Mouse (Mus musculus): ENCODE data around the gene Ptprg. TPM values are rescaled to one million over a fixed set of nuclear protein-coding genes. Genes with fewer than 3 reads are reported as not detected.
"Not testable (repeated sequence)": the region's sequence is repeated elsewhere in the genome, so short reads cannot be mapped to it uniquely, and the experiment has no call there.

The Ptprg gene
- total and polyA plus RNA-seq, 3 experiments, result not detected

DNA sequence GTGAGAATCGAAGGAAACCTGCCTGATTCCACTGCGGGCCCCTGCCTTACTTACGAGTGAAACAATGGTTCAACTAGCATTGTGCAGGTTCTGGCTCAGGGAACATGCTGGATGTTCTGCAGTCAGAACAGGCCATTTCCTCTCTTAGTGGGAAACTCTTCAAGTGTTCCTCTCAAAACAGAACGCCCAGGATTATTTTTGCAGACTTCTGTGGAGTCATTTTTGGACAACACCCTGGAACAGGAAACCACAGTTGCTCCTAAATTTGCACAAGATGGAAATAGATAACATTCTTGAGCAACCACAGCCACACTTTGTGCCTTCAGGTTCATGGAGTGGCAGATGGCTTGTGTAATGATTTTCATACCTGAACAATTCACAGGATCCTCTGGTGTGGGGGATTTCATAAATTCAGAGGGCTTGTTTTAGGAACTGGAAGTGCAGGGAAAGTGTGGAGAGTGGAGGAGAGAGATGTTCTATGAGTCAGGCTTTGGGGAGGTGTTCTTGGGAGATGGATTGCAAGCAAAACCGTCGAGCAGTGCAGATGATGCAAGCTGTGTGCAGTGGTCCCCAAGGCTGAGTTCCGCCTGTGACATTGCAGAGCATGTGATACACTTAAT lies 257.9 kb downstream of the Ptprg start:
- Histone ChIP-seq H3K9me3 (replicated peaks; ENCODE audit: insufficient read depth, low read length) (no peaks in the 10 kb centered on the region), H3K9ac (ENCODE audit: control insufficient read depth, low read depth, low read length, poor library complexity, severe bottlenecking) (no peak overlapping the region), H3K79me2 (ENCODE audit: control insufficient read depth, insufficient read depth, low read length, poor library complexity) (no peaks in the 10 kb centered on the region), H3K4me1 (ENCODE audit: control insufficient read depth in 1 of 2, insufficient read depth in 2 of 2, low read length in 2 of 2) (no peaks in the 10 kb centered on the region), H3K27me3 (ENCODE audit: control insufficient read depth in 1 of 2, insufficient read depth in 2 of 2, low read length in 2 of 2) (no peaks in the 10 kb centered on the region), H3K4me3 (ENCODE audit: control insufficient read depth in 1 of 2, insufficient read depth in 1 of 2, low read depth in 2 of 2, low read length in 2 of 2) (no peak overlapping the region), H3K27ac (ENCODE audit: control insufficient read depth, low read depth, low read length) (no peak overlapping the region), H3K36me3 (ENCODE audit: control insufficient read depth in 1 of 2, insufficient read depth in 2 of 2, low read length in 2 of 2) (no peaks in the 10 kb centered on the region)
- TF ChIP-seq UBTF (IDR thresholded peaks at IDR 0.05; ENCODE audit: borderline replicate concordance, insufficient read depth, low read depth, low read length), result no peak
- TF ChIP-seq E2F4 (IDR thresholded peaks at IDR 0.05; ENCODE audit: borderline replicate concordance, low read depth, low read length), result no peak
- TF ChIP-seq TCF12 (IDR thresholded peaks at IDR 0.05; ENCODE audit: low read depth, low read length), result no peak
- no peak for TF ChIP-seq BHLHE40 (IDR thresholded peaks at IDR 0.05; ENCODE audit: borderline replicate concordance, low read depth, low read length)
- TF ChIP-seq HCFC1 (IDR thresholded peaks at IDR 0.05; ENCODE audit: low read depth, low read length), result no peak
- TF ChIP-seq NRF1 (IDR thresholded peaks at IDR 0.05; ENCODE audit: insufficient read depth, low read depth, low read length, poor library complexity, severe bottlenecking), result no peak
- TF ChIP-seq CTCF (IDR thresholded peaks at IDR 0.05 in 2 of 3, conservative IDR thresholded peaks at IDR 0.05 in 1 of 3; ENCODE audit: control insufficient read depth in 1 of 3, insufficient read depth in 1 of 3, low read depth in 2 of 3, low read length in 3 of 3, poor library complexity in 1 of 3, severe bottlenecking in 1 of 3), result no peak
- TF ChIP-seq MAX (IDR thresholded peaks at IDR 0.05; ENCODE audit: low read length), result no peak
- TF ChIP-seq POLR2AphosphoS5 (IDR thresholded peaks at IDR 0.05; ENCODE audit: borderline replicate concordance, low read depth, low read length), result no peak
- no peak for TF ChIP-seq MEF2A (IDR thresholded peaks at IDR 0.05; ENCODE audit: extremely low read depth, insufficient replicate concordance, low read depth, low read length, poor library complexity, severe bottlenecking)
- no peak for TF ChIP-seq ELF1 (IDR thresholded peaks at IDR 0.05; ENCODE audit: low read depth, low read length)
- no peak for DNase-seq (ENCODE audit: low read depth, low spot score)

DNA sequence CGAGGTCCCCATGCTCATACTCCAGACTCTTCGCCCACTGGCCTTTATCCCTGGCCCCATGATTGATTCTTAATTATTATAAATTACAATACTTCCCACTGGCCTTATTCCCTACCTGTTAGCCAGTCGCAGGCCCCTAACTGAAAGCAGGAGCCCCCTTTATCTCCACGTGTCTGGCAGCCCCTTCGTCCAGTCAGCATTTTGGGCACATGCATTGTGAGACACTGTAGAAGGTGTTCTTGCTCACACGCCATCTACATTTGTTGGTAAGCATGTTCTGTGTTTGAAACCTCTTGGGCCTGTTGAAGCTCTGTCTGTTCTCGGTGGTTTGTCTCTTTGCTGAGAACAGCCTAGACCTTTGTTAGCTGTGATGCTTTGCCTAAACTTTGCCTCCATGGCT lies 259.0 kb downstream of the Ptprg start:
- no peaks in the 10 kb centered on the region for H3K9me3 ChIP-seq (replicated peaks; ENCODE audit: insufficient read depth, low read length)
- no peaks in the 10 kb centered on the region for H3K36me3 ChIP-seq (ENCODE audit: control insufficient read depth in 1 of 2, insufficient read depth in 2 of 2, low read length in 2 of 2)
- DNase-seq (ENCODE audit: low read depth, low spot score), result no peak
- no peaks in the 10 kb centered on the region for H3K4me1 ChIP-seq (ENCODE audit: control insufficient read depth in 1 of 2, insufficient read depth in 2 of 2, low read length in 2 of 2)
- no peak overlapping the region for H3K9ac ChIP-seq (ENCODE audit: control insufficient read depth, low read depth, low read length, poor library complexity, severe bottlenecking)
- H3K4me3 ChIP-seq (ENCODE audit: control insufficient read depth in 1 of 2, insufficient read depth in 1 of 2, low read depth in 2 of 2, low read length in 2 of 2), result no peak overlapping the region
- no peaks in the 10 kb centered on the region for H3K79me2 ChIP-seq (ENCODE audit: control insufficient read depth, insufficient read depth, low read length, poor library complexity)
- TF ChIP-seq TBP (IDR thresholded peaks at IDR 0.05; ENCODE audit: low read depth, low read length) (no peak), RCOR1 (IDR thresholded peaks at IDR 0.05; ENCODE audit: low read depth, low read length) (no peak), GATA1 (IDR thresholded peaks at IDR 0.05; ENCODE audit: low read depth, low read length) (no peak)
- H3K27ac ChIP-seq (ENCODE audit: control insufficient read depth, low read depth, low read length), result no peak overlapping the region
- no peaks in the 10 kb centered on the region for H3K27me3 ChIP-seq (ENCODE audit: control insufficient read depth in 1 of 2, insufficient read depth in 2 of 2, low read length in 2 of 2)

DNA sequence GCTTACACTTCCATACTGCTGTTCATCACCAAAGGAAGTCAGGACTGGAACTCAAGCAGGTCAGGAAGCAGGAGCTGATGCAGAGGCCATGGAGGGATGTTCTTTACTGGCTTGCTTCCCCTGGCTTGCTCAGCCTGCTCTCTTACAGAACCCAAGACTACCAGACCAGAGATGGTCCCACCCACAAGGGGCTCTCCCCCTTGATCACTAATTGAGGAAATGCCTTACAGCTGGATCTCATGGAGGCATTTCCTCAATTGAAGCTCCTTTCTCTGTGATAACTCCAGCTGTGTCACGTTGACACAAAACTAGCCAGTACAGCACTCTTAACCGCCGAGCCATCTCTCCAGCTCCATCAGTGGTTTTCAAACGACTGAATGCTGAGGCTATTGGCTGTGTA lies 261.5 kb downstream of the Ptprg start:
- not testable (repeated sequence) for H3K79me2 ChIP-seq (ENCODE audit: control insufficient read depth, insufficient read depth, low read length, poor library complexity); DNase-seq (ENCODE audit: low read depth, low spot score); H3K27ac ChIP-seq (ENCODE audit: control insufficient read depth, low read depth, low read length); H3K9ac ChIP-seq (ENCODE audit: control insufficient read depth, low read depth, low read length, poor library complexity, severe bottlenecking); H3K4me1 ChIP-seq (ENCODE audit: control insufficient read depth in 1 of 2, insufficient read depth in 2 of 2, low read length in 2 of 2); H3K27me3 ChIP-seq (ENCODE audit: control insufficient read depth in 1 of 2, insufficient read depth in 2 of 2, low read length in 2 of 2); H3K36me3 ChIP-seq (ENCODE audit: control insufficient read depth in 1 of 2, insufficient read depth in 2 of 2, low read length in 2 of 2); H3K9me3 ChIP-seq (replicated peaks; ENCODE audit: insufficient read depth, low read length); H3K4me3 ChIP-seq (ENCODE audit: control insufficient read depth in 1 of 2, insufficient read depth in 1 of 2, low read depth in 2 of 2, low read length in 2 of 2)
